Mouse (Mus musculus) forebrain, embryonic 11.5 days (tissue): ENCODE data around the gene Pcyox1. TPM values are rescaled to one million over a fixed set of nuclear protein-coding genes. Genes with fewer than 3 reads are reported as not detected.
A peak's percentile ranks its signal among the peaks of the same experiment; 100 is the strongest.

Source experiments
- ATAC-seq: fragments of 200-750 bp; cut with Nextera tagmentation; replicated peaks from 2 replicates; pipeline ENCODE4 v1.8.0; 2017; ENCODE audit warnings: moderate TSS enrichment; ENCODE audit not compliant: low FRiP score
- DNase-seq: peaks from one replicate; pipeline ENCODE4 v3.0.0-alpha.2; 2017; ENCODE audit warnings: low spot score
- H3K27ac ChIP-seq: fragments of 300-500 bp; sonication (generic); 2 replicates; pipeline ENCODE4 v1.5.1; 2014; ENCODE audit warnings: low read depth, low read length
- H3K27me3 ChIP-seq: fragments of 300-500 bp; sonication (generic); 2 replicates; pipeline ENCODE4 v1.6.1; 2014; ENCODE audit warnings: mild to moderate bottlenecking, low read length, mixed read lengths; ENCODE audit not compliant: control insufficient read depth, insufficient read depth
- H3K36me3 ChIP-seq: fragments of 300-500 bp; sonication (generic); 2 replicates; pipeline ENCODE4 v1.6.1; 2014; ENCODE audit warnings: mild to moderate bottlenecking, low read length, moderate library complexity, mixed read lengths; ENCODE audit not compliant: control insufficient read depth, insufficient read depth
- H3K4me1 ChIP-seq: fragments of 300-500 bp; sonication (generic); replicated peaks from 2 replicates; pipeline ENCODE4 v1.6.1; 2014; ENCODE audit warnings: low read length, mixed read lengths; ENCODE audit not compliant: control insufficient read depth, insufficient read depth
- H3K4me2 ChIP-seq: fragments of 300-500 bp; sonication (generic); 2 replicates; pipeline ENCODE4 v1.6.1; 2014; ENCODE audit warnings: low read depth, mild to moderate bottlenecking, low read length, moderate library complexity, mixed read lengths; ENCODE audit not compliant: severe bottlenecking
- H3K4me3 ChIP-seq: fragments of 300-500 bp; sonication (generic); 2 replicates; pipeline ENCODE4 v1.5.1; 2014; ENCODE audit warnings: low read depth, low read length
- H3K9ac ChIP-seq: fragments of 300-500 bp; sonication (generic); 2 replicates; pipeline ENCODE4 v1.6.1; 2014; ENCODE audit warnings: low read length
- H3K9me3 ChIP-seq: fragments of 300-500 bp; sonication (generic); 2 replicates; pipeline ENCODE4 v1.6.1; 2016; ENCODE audit warnings: low read length, mixed read lengths; ENCODE audit not compliant: control insufficient read depth
- WGBS: fragments of 180-500 bp; shearing (Covaris S2); extraction: QIAGEN DNeasy Blood & Tissue Kit; methylation state at CpG from one replicate; pipeline ENCODE4 v1.1.7; 2014; 5-methylcytosine and 5-hydroxymethylcytosine counted together
- polyA plus RNA-seq: library from polyadenylated mRNA; unstranded; fragments of >200 nt; fragmentation: Nextera tagmentation; extraction: Ambion mirVana; gene quantifications from 2 replicates; pipeline ENCODE4 v1.2.1, GENCODE M21; 2014

The Pcyox1 gene
- polyA plus RNA-seq: 94.8 and 95.3 TPM in 2 replicates

- no peaks in the 10 kb centered on the region for H3K27me3 ChIP-seq
- peaks cover 8% of the 10 kb centered on the region; the same call in 1 of the 2 replicates for H3K36me3 ChIP-seq
- H3K4me2 ChIP-seq: peak within 1 kb of the TSS; percentile 79
- peak; percentile 93 for DNase-seq
- peak within 1 kb of the TSS; percentile 81 for H3K27ac ChIP-seq
- peak within 1 kb of the TSS; percentile 73 for H3K4me3 ChIP-seq
- H3K9ac ChIP-seq: peak within 1 kb of the TSS; percentile 79
- no peaks in the 10 kb centered on the region for H3K4me1 ChIP-seq
- H3K9me3 ChIP-seq: no peaks in the 10 kb centered on the region
- under 1% methylated on average over 51 of the region's 51 CpGs for WGBS
- peak; percentile 95 for ATAC-seq
Observed at GRCm38 (mm10) chr6:86396581-86397256, at the start of gene Pcyox1. TSS of gene Pcyox1 (minus strand) at chr6:86397154.

- no peaks in the 10 kb centered on the region for H3K4me1 ChIP-seq
- DNase-seq (no peak), ATAC-seq (no peak)
- H3K4me2 ChIP-seq: no peak overlapping the region
- no peak overlapping the region for H3K4me3 ChIP-seq
- no peak overlapping the region for H3K9ac ChIP-seq
- no peaks in the 10 kb centered on the region for H3K9me3 ChIP-seq
- no peak overlapping the region for H3K27ac ChIP-seq
- no peaks in the 10 kb centered on the region for H3K27me3 ChIP-seq
- H3K36me3 ChIP-seq: peaks cover 9% of the 10 kb centered on the region
- 94% methylated on average over 18 of the region's 18 CpGs for WGBS
Observed at GRCm38 (mm10) chr6:86445551-86445950, 48.6 kb upstream of the Pcyox1 start.

DNA sequence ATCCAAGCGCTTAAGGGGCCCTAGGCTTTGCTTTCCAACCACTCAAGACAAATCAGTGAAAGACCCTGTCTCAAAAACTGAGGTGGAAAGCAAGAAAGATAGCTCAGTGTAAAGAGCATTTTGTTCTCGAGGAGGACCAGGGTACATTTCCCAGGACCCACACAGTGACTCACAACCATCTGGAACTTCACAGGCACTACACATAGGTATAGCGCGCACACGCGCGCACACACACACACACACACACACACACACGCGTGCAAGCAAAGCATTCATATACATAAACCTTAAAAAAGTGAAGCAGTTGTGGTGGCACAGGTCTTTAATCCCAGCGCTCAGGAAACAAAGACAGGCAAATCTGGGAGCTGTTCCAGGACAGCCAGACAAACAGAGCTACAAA is 44.6 kb upstream of the Pcyox1 start:
- Histone ChIP-seq H3K4me2 (no peak overlapping the region), H3K27ac (no peak overlapping the region), H3K36me3 (peaks cover 9% of the 10 kb centered on the region), H3K9me3 (no peaks in the 10 kb centered on the region), H3K4me1 (peaks cover 2% of the 10 kb centered on the region; the same call in 1 of the 2 replicates), H3K4me3 (no peak overlapping the region), H3K27me3 (no peaks in the 10 kb centered on the region), H3K9ac (no peak overlapping the region)
- 97% methylated on average over 10 of the region's 10 CpGs for WGBS
- ATAC-seq (no peak), DNase-seq (no peak)

GRCm38 (mm10) chr6:86439531-86439930 is 42.6 kb upstream of the Pcyox1 start:
- Histone ChIP-seq H3K4me1 (peaks cover 2% of the 10 kb centered on the region; the same call in 1 of the 2 replicates), H3K9me3 (no peaks in the 10 kb centered on the region), H3K36me3 (peaks cover 6% of the 10 kb centered on the region; the same call in 1 of the 2 replicates), H3K27ac (no peak overlapping the region; the same call in 1 of the 2 replicates), H3K4me2 (peak overlapping the region; percentile 81), H3K4me3 (peak overlapping the region; percentile 82), H3K9ac (peak overlapping the region; percentile 86), H3K27me3 (no peaks in the 10 kb centered on the region)
- WGBS: 76% methylated on average over 1 of the region's 1 CpGs
- no peak for ATAC-seq
- no peak for DNase-seq

- DNase-seq (no peak), ATAC-seq (no peak)
- H3K36me3 ChIP-seq: peaks cover 5% of the 10 kb centered on the region; the same call in 1 of the 2 replicates
- 4% methylated on average over 13 of the region's 13 CpGs for WGBS
- H3K4me2 ChIP-seq: peak overlapping the region; percentile 81
- H3K27ac ChIP-seq: peak overlapping the region; percentile 83
- H3K27me3 ChIP-seq: no peaks in the 10 kb centered on the region
- H3K9me3 ChIP-seq: no peaks in the 10 kb centered on the region
- H3K4me3 ChIP-seq: peak overlapping the region; percentile 82
- peak overlapping the region; percentile 86 for H3K9ac ChIP-seq
- peaks cover 2% of the 10 kb centered on the region; the same call in 1 of the 2 replicates for H3K4me1 ChIP-seq
Observed at GRCm38 (mm10) chr6:86439119-86439496, 42.2 kb upstream of the Pcyox1 start.

- peaks cover 2% of the 10 kb centered on the region; the same call in 1 of the 2 replicates for H3K4me1 ChIP-seq
- WGBS: under 1% methylated on average over 59 of the region's 59 CpGs
- peak within 1 kb of the TSS; percentile 86 for H3K9ac ChIP-seq
- no peaks in the 10 kb centered on the region; the same call in 1 of the 2 replicates for H3K36me3 ChIP-seq
- H3K27me3 ChIP-seq: no peaks in the 10 kb centered on the region
- H3K27ac ChIP-seq: peak within 1 kb of the TSS; percentile 83
- DNase-seq: peak; percentile 95
- H3K4me3 ChIP-seq: peak within 1 kb of the TSS; percentile 82
- no peaks in the 10 kb centered on the region for H3K9me3 ChIP-seq
- ATAC-seq: peak; percentile 96
- H3K4me2 ChIP-seq: peak within 1 kb of the TSS; percentile 81
Observed at GRCm38 (mm10) chr6:86438272-86439118, 41.5 kb upstream of the Pcyox1 start, which contains the start of gene C87436. TSS of gene C87436 (plus strand) at chr6:86438374.

DNA sequence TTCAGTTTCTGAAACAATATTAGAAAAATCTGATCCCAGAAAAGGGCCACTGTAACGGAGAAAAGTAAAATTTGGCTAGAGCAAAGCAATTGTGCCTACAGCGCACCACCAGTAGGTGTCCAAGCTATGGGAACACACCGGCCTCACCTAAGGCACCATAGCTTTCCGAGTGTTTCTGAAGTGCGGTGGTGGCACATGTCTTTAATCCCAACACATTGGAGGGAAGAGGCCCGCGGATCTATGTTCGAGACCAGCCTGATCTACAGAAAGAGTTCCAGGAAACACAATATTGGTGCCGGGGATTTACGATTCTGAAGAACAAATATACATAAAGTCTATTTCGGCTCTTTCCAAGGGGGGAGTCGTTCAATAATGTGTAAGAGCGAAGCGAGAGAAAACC is 40.8 kb upstream of the Pcyox1 start:
- H3K36me3 ChIP-seq: no peaks in the 10 kb centered on the region; the same call in 1 of the 2 replicates
- WGBS: 2% methylated on average over 14 of the region's 14 CpGs

DNA sequence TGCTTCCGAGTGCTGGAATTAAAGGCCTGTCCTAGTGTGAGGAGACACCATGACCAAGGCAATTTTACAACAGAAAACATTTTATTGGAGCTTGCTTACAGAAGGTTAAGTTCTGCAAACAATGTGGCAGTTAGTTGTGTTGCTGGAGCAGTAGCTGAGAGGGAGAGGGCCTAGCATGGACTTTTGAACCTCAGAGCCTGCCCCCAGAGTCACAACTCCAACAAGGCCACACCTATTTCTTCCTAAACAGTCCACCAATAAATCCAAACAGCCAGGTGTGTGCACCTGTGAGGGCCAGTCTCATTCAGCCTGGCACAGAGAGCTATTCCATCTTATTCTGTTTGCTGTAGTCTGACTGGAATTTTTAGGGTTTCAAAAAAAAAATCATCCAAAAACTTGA is 36.7 kb upstream of the Pcyox1 start:
- no peak for ATAC-seq
- Histone ChIP-seq H3K9ac (no peak overlapping the region), H3K4me1 (no peaks in the 10 kb centered on the region), H3K36me3 (peaks cover 6% of the 10 kb centered on the region), H3K27me3 (no peaks in the 10 kb centered on the region), H3K4me2 (no peak overlapping the region), H3K9me3 (no peaks in the 10 kb centered on the region), H3K4me3 (no peak overlapping the region), H3K27ac (no peak overlapping the region)
- 83% methylated on average over 1 of the region's 1 CpGs for WGBS
- no peak for DNase-seq

More for the DNA sequence above, 40.8 kb upstream of the Pcyox1 start:
- Histone ChIP-seq H3K4me2 (peak overlapping the region; percentile 54), H3K27me3 (no peaks in the 10 kb centered on the region), H3K4me3 (peak overlapping the region; percentile 82), H3K9me3 (no peaks in the 10 kb centered on the region), H3K27ac (peak overlapping the region; percentile 52; the same call in 1 of the 2 replicates), H3K4me1 (peaks cover 2% of the 10 kb centered on the region; the same call in 1 of the 2 replicates), H3K9ac (peak overlapping the region; percentile 86; the same call in 1 of the 2 replicates)
- DNase-seq: peak; percentile 69
- peak; percentile 59 for ATAC-seq
